Mouse (Mus musculus) central nervous system, embryonic 14 days (tissue): ENCODE results near the gene Ugp2. TPM values are rescaled to one million over a fixed set of nuclear protein-coding genes. Genes with fewer than 3 reads are reported as not detected.

ENCODE experiments used
- polyA plus RNA-seq: library from polyadenylated mRNA; depleted of rRNA; stranded (reverse); fragments of >200 nt; gene quantifications from 2 replicates; pipeline ENCODE4 v1.2.3, GENCODE M21; 2012; rRNA removed

Gene Ugp2
- 27.1 and 32.2 TPM in 2 replicates for polyA plus RNA-seq

GRCm38 (mm10) chr11:21371122-21371806 is at the start of gene Ugp2:
TSS of gene Ugp2 (minus strand) at chr11:21371201.

Other genes with a start within 250 kb of the Ugp2 start
- 27.0 TPM in 2 replicates for gene Vps54, start 131.9 kb downstream of the Ugp2 start, polyA plus RNA-seq
- 7.6 and 8.2 TPM in 2 replicates for gene Wdpcp, start 201.0 kb upstream of the Ugp2 start, polyA plus RNA-seq
- 325 and 366 TPM in 2 replicates for gene Mdh1, start 201.2 kb upstream of the Ugp2 start, polyA plus RNA-seq